Mouse (Mus musculus) liver, postnatal 0 days (tissue): ENCODE measurements around the gene Psmb1.

ENCODE experiments used
- CTCF ChIP-seq: sonication (generic); IDR thresholded peaks from 2 replicates; pipeline ENCODE4 v1.5.1; 2016; ENCODE audit warnings: antibody characterized with exemption, low read depth
- EP300 ChIP-seq: IDR thresholded peaks from 2 replicates; pipeline ENCODE4 v1.6.1; 2016; ENCODE audit warnings: antibody characterized with exemption, low read depth, mild to moderate bottlenecking

- TF ChIP-seq EP300 (no peak), CTCF (no peak)
Measured at GRCm38 (mm10) chr17:15518186-15518585, 18.6 kb upstream of the Psmb1 start.
